Mouse (Mus musculus): ENCODE results near the gene Krtcap3. TPM values are rescaled to one million over a fixed set of nuclear protein-coding genes. Genes with fewer than 3 reads are reported as not detected.

Gene Krtcap3
- polyA plus RNA-seq, 1 experiment, result not detected

DNA sequence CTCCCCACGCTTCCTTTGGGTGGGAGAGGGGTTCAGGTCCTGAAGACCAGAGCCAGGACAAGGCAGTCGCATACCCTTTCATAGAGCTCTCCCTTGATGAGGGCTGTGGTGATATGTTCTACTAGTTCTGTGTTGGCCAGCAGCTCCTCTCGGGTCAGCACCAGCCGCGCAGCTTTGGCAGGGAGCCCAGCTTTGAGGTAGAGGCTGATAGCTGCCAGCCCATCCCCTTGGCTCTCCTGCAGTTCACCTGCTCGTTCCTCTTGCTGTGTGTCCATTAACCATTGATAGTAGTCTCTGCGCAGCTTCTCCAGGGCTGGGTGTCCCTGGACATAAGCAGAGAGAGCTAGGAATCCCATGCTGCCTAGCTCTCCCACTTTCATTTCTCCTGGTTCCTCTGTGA is 14.6 kb downstream of the Krtcap3 start:
- 74% methylated on average over 7 of the region's 7 CpGs for WGBS
- no peak for TF ChIP-seq CTCF (IDR thresholded peaks at IDR 0.05; ENCODE audit: insufficient read depth, low read depth, low read length)
- no peak for TF ChIP-seq POLR2A (IDR thresholded peaks at IDR 0.05; ENCODE audit: insufficient read depth, low read depth, low read length)
- H3K4me3 ChIP-seq (ENCODE audit: insufficient read depth, low read depth, low read length), result no peak overlapping the region
- H3K4me1 ChIP-seq (ENCODE audit: control insufficient read depth, insufficient read depth, low read length), result no peaks in the 10 kb centered on the region
- no peak overlapping the region for H3K27ac ChIP-seq (ENCODE audit: insufficient read depth, low read depth, low read length)

DNA sequence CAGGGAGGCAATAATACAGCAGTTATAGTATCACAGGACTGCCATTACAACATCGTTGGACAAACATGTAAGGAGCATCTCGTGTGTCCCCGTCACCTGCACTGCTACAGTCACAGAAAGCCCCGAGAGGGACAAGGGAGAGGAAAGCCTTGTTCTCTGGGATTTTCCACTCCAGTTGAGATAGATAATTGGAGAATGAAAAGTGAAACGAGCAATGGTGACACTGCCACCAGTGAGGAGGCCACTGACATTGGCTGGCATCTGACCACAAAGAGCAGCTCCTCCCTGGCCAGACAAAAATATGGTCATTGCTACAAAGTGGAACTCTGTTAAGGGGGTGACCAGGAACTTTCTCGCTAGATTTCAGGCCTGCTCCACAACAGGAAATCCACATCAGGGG is 16.2 kb downstream of the Krtcap3 start:
- Histone ChIP-seq H3K4me3 (ENCODE audit: insufficient read depth, low read depth, low read length) (no peak overlapping the region), H3K27ac (ENCODE audit: insufficient read depth, low read depth, low read length) (no peak overlapping the region), H3K4me1 (ENCODE audit: control insufficient read depth, insufficient read depth, low read length) (no peaks in the 10 kb centered on the region)
- TF ChIP-seq CTCF (IDR thresholded peaks at IDR 0.05; ENCODE audit: insufficient read depth, low read depth, low read length), result no peak
- TF ChIP-seq POLR2A (IDR thresholded peaks at IDR 0.05; ENCODE audit: insufficient read depth, low read depth, low read length), result no peak
- WGBS, result 50% methylated on average over 6 of the region's 6 CpGs

DNA sequence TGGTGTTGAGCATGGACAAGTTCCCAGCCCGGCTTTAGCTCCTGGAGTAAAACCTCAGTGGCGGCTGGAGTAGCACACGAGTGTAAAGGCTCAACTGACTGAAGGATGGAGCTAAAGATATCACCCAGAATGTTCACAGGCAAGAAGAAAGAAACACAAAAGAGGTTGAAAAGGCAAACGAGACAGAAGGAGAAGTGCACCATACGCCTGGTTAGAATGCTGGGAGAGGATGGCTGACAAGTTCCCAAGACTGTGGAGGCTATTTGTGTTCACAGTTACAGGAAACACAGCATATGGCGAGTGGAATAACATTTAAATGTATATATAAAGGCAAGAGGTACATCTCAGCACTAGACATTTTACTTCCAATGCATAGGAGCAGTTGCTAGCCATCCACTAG is 21.5 kb downstream of the Krtcap3 start:
- TF ChIP-seq POLR2A (IDR thresholded peaks at IDR 0.05; ENCODE audit: insufficient read depth, low read depth, low read length), result no peak
- TF ChIP-seq CTCF (IDR thresholded peaks at IDR 0.05; ENCODE audit: insufficient read depth, low read depth, low read length), result no peak
- H3K4me3 ChIP-seq (ENCODE audit: insufficient read depth, low read depth, low read length), result no peak overlapping the region
- H3K4me1 ChIP-seq (ENCODE audit: control insufficient read depth, insufficient read depth, low read length), result no peaks in the 10 kb centered on the region
- H3K27ac ChIP-seq (ENCODE audit: insufficient read depth, low read depth, low read length), result no peak overlapping the region
- WGBS, result 91% methylated on average over 6 of the region's 6 CpGs

DNA sequence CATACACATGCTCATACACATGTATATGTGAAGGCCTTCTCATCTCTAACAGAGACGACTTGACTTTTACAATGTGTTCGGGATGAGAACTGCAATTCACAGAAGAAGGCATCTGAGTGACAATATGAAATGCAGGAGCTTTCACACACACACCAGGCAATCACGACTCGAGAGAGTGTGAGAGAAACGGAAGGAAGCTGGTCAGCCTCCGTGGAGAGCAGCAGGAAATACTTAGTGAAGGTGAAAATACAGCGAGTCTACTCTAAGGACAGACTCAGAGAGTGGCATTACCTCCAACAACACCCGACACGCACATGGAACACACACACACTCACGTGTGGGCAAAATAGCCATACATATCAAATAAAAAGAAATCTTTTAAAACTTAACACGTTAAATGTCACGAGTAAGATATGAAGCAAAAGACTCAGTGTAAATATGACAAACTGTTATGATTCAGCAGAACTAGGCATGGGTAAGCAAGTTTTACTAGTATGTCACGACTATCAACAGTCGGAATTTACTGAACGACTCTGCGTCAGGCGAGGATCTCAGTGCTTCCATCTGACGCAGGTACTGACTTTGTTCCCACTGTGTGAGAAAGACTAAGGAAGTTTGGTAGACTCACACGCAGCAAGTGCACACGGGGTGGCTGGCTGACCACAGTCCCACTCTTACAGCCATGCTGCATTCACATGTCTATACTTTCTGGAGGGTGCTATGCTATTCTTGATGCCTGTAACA is 27.9 kb downstream of the Krtcap3 start:
- Histone ChIP-seq H3K27ac (ENCODE audit: insufficient read depth, low read depth, low read length) (no peak overlapping the region), H3K4me1 (ENCODE audit: control insufficient read depth, insufficient read depth, low read length) (no peaks in the 10 kb centered on the region; the same call in 1 of the 2 replicates), H3K4me3 (ENCODE audit: insufficient read depth, low read depth, low read length) (no peak overlapping the region)
- no peak for TF ChIP-seq POLR2A (IDR thresholded peaks at IDR 0.05; ENCODE audit: insufficient read depth, low read depth, low read length)
- TF ChIP-seq CTCF (IDR thresholded peaks at IDR 0.05; ENCODE audit: insufficient read depth, low read depth, low read length), result no peak
- 87% methylated on average over 20 of the region's 20 CpGs for WGBS

DNA sequence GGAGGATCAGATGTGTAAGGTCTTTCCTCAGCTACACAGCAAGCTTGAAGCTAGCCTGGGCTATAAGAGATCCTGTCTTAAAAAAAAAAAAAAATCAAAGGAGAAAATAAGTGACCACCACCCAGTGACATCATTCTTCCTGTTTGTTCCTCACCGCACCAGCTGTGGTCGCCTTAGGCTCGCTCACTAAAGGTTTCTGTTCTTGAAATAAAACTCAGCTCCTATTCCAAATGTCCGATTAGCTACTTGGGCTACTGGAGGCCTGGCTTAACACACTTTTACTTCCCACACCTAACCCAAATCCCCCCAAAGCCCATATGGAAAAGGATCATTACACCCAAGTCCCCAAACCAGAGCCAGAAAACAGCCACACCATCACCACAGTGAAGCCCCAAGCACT is 36.7 kb downstream of the Krtcap3 start:
- 78% methylated on average over 4 of the region's 4 CpGs for WGBS
- TF ChIP-seq CTCF (IDR thresholded peaks at IDR 0.05; ENCODE audit: insufficient read depth, low read depth, low read length) (no peak), POLR2A (IDR thresholded peaks at IDR 0.05; ENCODE audit: insufficient read depth, low read depth, low read length) (no peak)
- Histone ChIP-seq H3K4me3 (ENCODE audit: insufficient read depth, low read depth, low read length) (no peak overlapping the region), H3K4me1 (ENCODE audit: control insufficient read depth, insufficient read depth, low read length) (peaks cover 9% of the 10 kb centered on the region; the same call in 1 of the 2 replicates), H3K27ac (ENCODE audit: insufficient read depth, low read depth, low read length) (no peak overlapping the region)

DNA sequence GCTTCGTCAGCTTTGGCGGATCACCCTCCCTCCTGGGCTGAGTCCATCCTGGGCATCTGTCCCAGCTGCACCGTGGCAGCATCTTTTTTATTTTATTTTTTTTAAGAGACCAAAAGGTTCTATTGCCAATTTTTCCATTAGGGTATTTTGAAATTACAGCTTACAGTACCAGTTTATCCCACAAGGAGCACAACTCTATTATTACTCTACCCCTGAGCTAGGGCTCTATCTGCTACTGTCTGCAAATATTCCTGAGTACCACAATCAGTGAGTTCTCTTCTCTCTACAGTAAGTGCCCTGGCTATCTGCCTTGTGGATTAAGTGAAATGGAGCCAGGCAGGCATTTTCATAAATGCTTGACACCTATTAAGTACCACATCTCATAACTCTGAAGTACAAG is 37.2 kb downstream of the Krtcap3 start:
- WGBS, result 31% methylated on average over 3 of the region's 3 CpGs
- no peak for TF ChIP-seq CTCF (IDR thresholded peaks at IDR 0.05; ENCODE audit: insufficient read depth, low read depth, low read length)
- TF ChIP-seq POLR2A (IDR thresholded peaks at IDR 0.05; ENCODE audit: insufficient read depth, low read depth, low read length), result no peak
- H3K27ac ChIP-seq (ENCODE audit: insufficient read depth, low read depth, low read length), result no peak overlapping the region
- H3K4me3 ChIP-seq (ENCODE audit: insufficient read depth, low read depth, low read length), result no peak overlapping the region
- peaks cover 9% of the 10 kb centered on the region; the same call in 1 of the 2 replicates for H3K4me1 ChIP-seq (ENCODE audit: control insufficient read depth, insufficient read depth, low read length)

DNA sequence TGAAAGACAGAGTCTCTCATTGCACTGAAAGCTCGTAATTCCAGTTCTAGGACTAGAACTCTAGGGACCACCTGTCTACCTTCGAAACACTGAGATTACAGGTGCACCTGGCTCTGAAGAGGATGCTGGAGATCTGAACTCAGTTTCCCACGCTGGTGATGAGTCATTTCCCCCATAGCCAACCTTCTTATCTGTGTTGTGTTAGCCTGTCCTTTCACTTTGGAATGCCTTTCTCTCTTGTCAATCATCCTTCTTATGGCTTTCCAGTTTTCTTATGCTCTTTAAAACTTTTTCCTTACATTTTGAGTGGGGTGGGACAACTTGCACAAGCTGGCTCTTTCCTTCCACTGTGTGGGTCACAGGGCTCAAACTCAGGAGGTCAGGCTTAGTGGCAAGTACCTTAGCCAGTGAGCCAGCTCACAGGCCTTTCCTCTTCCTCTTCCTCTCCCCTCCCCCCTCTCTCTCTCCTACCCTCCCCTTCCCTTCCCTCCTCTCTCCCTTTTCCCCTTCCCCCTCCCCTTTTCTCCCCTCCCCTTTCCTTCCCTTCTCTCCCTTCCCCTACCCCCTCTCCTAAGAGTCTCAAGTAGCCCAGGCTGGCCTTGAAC is 38.2 kb downstream of the Krtcap3 start:
- Histone ChIP-seq H3K4me3 (ENCODE audit: insufficient read depth, low read depth, low read length) (no peak overlapping the region), H3K27ac (ENCODE audit: insufficient read depth, low read depth, low read length) (no peak overlapping the region), H3K4me1 (ENCODE audit: control insufficient read depth, insufficient read depth, low read length) (peaks cover 12% of the 10 kb centered on the region)
- 85% methylated on average over 3 of the region's 3 CpGs for WGBS
- TF ChIP-seq CTCF (IDR thresholded peaks at IDR 0.05; ENCODE audit: insufficient read depth, low read depth, low read length) (no peak), POLR2A (IDR thresholded peaks at IDR 0.05; ENCODE audit: insufficient read depth, low read depth, low read length) (no peak)

DNA sequence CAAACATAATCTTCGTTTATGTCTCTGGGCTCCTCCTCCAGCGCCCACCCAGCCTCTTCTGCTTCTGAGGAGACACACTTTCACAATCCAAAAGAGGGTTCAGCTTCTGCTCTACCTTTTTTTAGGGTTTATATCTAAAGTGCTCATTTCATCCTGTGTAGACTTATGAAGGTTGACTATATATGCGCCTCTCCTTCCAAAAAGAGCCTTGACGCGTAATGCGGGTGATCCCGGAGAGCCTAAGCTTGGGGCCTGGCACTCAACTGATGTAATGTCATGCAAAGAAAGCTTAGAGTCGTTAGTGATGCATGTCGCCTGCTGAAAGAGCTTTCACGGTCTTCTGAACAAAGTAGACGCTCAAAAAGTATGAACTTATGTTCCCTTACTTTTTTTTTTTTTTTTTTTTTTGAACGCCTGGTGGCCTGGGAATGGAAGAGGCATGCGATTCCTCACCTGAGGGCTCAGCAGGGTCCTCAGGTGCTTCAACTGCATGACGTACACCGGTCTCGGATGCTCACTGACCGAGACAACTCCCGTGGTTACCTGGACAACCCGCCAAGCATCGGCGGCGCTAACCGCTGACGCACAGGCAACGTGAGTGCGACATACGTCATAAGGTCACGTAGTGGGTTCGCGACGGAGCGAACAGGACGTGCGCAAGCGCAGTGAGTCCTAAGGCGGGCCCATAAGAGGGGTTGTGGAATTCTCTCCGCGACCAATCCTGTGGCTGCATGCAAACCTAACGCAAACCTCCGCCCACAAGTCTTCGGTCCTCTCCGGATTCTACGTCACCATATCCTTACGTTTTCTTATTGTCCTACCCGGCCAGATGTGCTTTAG is 39.2 kb downstream of the Krtcap3 start, which contains the start of gene Ift172:
Gene Ift172, minus strand, starts transcription at position 596 of the 840 bp plus-strand sequence.
- Histone ChIP-seq H3K4me3 (ENCODE audit: insufficient read depth, low read depth, low read length) (peak within 1 kb of the TSS; percentile 60), H3K4me1 (ENCODE audit: control insufficient read depth, insufficient read depth, low read length) (peaks cover 12% of the 10 kb centered on the region), H3K27ac (ENCODE audit: insufficient read depth, low read depth, low read length) (peak within 1 kb of the TSS; percentile 43)
- no peak for TF ChIP-seq CTCF (IDR thresholded peaks at IDR 0.05; ENCODE audit: insufficient read depth, low read depth, low read length)
- peak; percentile 54; the same call in 1 of the 2 replicates for TF ChIP-seq POLR2A (IDR thresholded peaks at IDR 0.05; ENCODE audit: insufficient read depth, low read depth, low read length)
- WGBS, result under 1% methylated on average over 45 of the region's 45 CpGs

DNA sequence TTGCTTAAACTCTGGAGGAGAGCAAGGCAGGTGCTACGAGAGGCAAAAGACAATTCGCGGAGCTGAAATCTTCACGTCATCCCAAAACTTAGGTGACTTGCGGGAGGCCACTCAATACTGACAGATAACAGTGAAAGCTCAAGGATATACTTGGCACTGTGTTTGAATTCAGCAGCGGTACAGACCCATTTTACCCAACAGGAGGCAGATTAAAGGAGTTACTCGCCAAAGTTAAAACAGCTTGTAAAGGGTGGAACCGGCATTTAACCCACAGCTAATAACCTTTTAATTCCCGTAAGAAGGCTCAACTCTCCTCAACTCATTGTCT is 39.8 kb downstream of the Krtcap3 start:
- WGBS, result 0% methylated on average over 9 of the region's 9 CpGs
- Histone ChIP-seq H3K4me3 (ENCODE audit: insufficient read depth, low read depth, low read length) (peak overlapping the region; percentile 60), H3K4me1 (ENCODE audit: control insufficient read depth, insufficient read depth, low read length) (peaks cover 12% of the 10 kb centered on the region), H3K27ac (ENCODE audit: insufficient read depth, low read depth, low read length) (peak overlapping the region; percentile 43)
- no peak for TF ChIP-seq POLR2A (IDR thresholded peaks at IDR 0.05; ENCODE audit: insufficient read depth, low read depth, low read length)
- TF ChIP-seq CTCF (IDR thresholded peaks at IDR 0.05; ENCODE audit: insufficient read depth, low read depth, low read length), result no peak

All from olfactory bulb, adult 2 months (tissue).